Mouse (Mus musculus): Measurements from ENCODE around the gene Fyttd1. TPM values are rescaled to one million over a fixed set of nuclear protein-coding genes. Genes with fewer than 3 reads are reported as not detected.
"Not testable (repeated sequence)": the region's sequence is repeated elsewhere in the genome, so short reads cannot be mapped to it uniquely, and the experiment has no call there.

Fyttd1 gene
- total RNA-seq, 2 experiments from 2014 or later, result 108 to 111 TPM

GRCm38 (mm10) chr16:32875847-32876246 is 1.5 kb upstream of the Fyttd1 start:
- intact Hi-C loops (cut with DNase I; ENCODE audit: low total_unique reads), result loop anchor here (5.0 kb wide), 2 partner anchors 49 to 64 kb away; partner anchors contain the start of gene Smbd1
- DNase-seq, result no peak

GRCm38 (mm10) chr16:32876831-32877230 is 469 bp upstream of the Fyttd1 start:
- intact Hi-C loops (cut with DNase I; ENCODE audit: low total_unique reads), result loop anchor here (5.0 kb wide), 2 partner anchors 50 to 65 kb away; partner anchors contain the start of gene Smbd1
- no peak for DNase-seq

- intact Hi-C loops (cut with DNase I; ENCODE audit: low total_unique reads), result loop anchor here (5.0 kb wide), 2 partner anchors 51 to 66 kb away; partner anchors contain the start of gene Smbd1
Observed at GRCm38 (mm10) chr16:32878157-32878598, 878 bp downstream of the Fyttd1 start.

GRCm38 (mm10) chr16:32878972-32879926 is 1.9 kb downstream of the Fyttd1 start:
- no peak for DNase-seq
- intact Hi-C loops (cut with DNase I; ENCODE audit: low total_unique reads), result loop anchor here (5.0 kb wide), 2 partner anchors 52 to 67 kb away; partner anchors contain the start of gene Smbd1

More at GRCm38 (mm10) chr16:32878157-32878598, 878 bp downstream of the Fyttd1 start:
- DNase-seq, result peak; percentile 12

DNA sequence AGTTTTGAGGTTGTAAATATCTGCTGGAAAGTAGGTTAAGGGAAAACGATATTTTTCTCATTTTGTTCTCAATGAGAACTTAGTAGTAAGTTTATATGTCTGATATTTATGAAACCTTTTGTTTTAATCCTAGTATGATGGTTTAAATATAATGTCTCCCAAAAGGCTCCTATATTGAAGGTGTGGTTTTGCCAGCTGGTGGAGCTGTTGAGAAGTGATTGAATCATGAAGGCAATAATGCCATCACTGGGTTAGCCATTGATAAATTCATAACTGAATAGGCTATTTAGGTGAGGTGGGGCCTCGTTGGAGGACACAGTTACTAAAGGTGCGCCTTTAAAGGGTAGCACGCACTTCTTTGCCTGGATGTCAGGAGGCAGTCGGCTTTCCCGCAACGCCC is 4.2 kb downstream of the Fyttd1 start:
- no peak for DNase-seq
- intact Hi-C loops (cut with DNase I; ENCODE audit: low total_unique reads), result no loop called here

- intact Hi-C loops (cut with DNase I; ENCODE audit: low total_unique reads), result no loop called here
- DNase-seq, result no peak
Observed at GRCm38 (mm10) chr16:32887996-32888395, 10.7 kb downstream of the Fyttd1 start.

- intact Hi-C loops (cut with DNase I; ENCODE audit: low total_unique reads), result no loop called here
- no peak for DNase-seq
Observed at GRCm38 (mm10) chr16:32889881-32890280, 12.6 kb downstream of the Fyttd1 start.

DNA sequence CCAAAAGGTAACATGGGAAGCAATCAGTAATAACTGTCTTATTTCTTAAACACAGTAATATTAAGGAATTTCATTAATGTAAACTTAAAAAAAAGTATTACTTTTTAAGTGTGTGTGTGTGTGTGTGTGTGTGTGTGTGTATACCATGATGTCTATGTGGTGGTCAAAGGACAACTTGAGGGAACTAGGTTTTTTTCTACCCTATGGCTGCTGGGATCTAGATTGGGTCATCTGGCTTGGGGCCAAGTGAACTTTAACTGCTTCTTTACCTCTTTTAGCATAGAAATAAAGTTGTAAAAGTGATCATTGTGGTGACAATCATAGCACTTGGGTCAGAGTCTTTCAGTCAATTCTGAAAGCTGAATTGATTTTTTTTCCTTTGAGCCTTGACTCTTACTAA is 18.8 kb downstream of the Fyttd1 start:
- DNase-seq, result no peak
- intact Hi-C loops (cut with DNase I; ENCODE audit: low total_unique reads), result no loop called here

- DNase-seq, result no peak
- intact Hi-C loops (cut with DNase I; ENCODE audit: low total_unique reads), result no loop called here
Observed at GRCm38 (mm10) chr16:32901360-32902050, 24.2 kb downstream of the Fyttd1 start.

- no peak for DNase-seq
- intact Hi-C loops (cut with DNase I; ENCODE audit: low total_unique reads), result no loop called here
Observed at GRCm38 (mm10) chr16:32902051-32902428, 24.7 kb downstream of the Fyttd1 start.

DNA sequence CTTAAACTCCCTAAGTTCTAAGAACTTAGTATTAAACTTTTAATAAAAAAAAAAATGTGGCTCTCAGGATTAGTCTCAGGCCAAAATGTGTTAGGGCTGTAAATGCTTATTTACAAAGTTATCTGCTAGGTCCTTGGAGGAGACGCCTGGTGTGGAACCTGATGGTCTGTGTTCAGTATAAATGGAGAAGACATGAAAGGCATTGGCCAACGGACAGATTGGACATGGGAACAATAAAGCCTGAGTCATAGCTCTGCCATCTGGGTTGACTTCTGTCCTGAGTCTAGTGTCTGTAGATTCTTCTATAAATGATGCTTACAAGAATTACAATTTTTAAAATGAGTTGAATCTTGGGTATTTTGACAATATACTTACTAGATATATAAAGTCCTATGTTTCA is 28.9 kb downstream of the Fyttd1 start:
- intact Hi-C loops (cut with DNase I; ENCODE audit: low total_unique reads), result no loop called here
- no peak for DNase-seq

GRCm38 (mm10) chr16:32906727-32907126 is 29.4 kb downstream of the Fyttd1 start:
- intact Hi-C loops (cut with DNase I; ENCODE audit: low total_unique reads), result no loop called here
- no peak for DNase-seq

DNA sequence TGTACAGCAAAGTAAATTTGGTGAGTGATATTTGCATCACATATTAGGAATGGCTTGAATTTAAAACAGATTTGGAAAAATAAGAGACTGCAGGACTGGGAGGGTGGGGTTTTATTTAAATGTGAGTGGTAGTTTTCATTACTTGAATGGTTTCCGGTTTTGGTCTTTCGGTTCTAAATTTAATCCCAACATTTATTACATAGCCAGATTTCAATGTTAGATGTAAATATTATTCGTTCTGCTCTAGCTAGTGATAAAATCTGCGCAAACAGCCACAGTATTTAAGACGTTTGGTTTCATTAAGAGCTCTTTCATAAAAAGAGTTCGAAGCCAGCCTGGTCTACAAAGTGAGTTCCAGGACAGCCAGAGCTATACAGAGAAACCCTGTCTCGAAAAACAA is 35.9 kb downstream of the Fyttd1 start:
- DNase-seq, result no peak
- intact Hi-C loops (cut with DNase I; ENCODE audit: low total_unique reads), result no loop called here

DNA sequence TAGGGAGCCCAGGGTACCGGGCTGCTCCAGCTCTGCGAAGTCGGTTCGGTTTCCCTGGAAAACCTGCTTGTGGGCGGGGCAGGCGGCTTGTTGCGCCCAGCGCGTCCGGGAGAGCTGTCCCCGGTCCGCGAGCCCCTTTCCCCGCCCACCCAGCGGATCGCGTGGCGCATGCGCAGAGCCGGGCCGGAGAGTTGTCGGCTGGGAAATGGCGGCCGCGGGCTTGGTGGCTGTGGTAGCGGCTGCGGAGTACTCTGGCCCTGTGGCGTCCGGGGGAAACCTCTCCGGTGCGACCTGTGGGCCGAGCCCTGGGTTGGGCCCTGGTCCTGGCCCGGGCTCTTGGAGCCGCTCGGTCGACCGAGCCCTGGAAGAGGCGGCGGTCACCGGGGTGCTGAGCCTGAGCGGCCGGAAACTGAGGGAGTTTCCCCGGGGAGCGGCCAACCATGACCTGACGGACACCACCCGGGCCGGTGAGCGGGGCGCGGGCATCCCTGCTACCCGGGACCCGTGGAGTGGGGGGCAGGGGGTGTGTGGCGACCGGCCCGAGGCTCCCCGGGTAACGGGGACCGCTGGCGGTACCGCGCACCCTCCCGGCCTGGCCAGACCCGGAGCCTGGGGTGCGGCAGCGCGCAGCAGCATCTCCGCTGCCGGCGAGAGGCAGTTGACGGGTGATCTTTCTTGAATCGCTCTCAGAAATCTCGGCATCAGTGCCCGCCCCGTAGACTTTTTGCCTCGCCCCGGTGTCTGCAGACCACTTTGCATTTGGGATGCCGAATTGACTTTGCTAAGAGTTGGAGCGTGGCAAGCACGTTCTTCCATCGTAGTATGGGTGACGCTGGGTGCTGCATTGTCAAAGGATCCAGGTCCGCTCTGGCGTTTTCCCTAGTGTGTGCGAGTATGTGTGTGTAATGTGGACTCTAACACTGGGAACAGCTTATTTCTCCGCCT is 36.9 kb downstream of the Fyttd1 start, which contains the start of gene Lrch3:
Lrch3 (plus strand) TSS at position 164 of the 945 bp plus-strand sequence.
- intact Hi-C loops (cut with DNase I; ENCODE audit: low total_unique reads), result no loop called here
- DNase-seq, result peak; percentile 98

GRCm38 (mm10) chr16:32915292-32916068 is 38.2 kb downstream of the Fyttd1 start:
- DNase-seq, result no peak
- intact Hi-C loops (cut with DNase I; ENCODE audit: low total_unique reads), result no loop called here

DNA sequence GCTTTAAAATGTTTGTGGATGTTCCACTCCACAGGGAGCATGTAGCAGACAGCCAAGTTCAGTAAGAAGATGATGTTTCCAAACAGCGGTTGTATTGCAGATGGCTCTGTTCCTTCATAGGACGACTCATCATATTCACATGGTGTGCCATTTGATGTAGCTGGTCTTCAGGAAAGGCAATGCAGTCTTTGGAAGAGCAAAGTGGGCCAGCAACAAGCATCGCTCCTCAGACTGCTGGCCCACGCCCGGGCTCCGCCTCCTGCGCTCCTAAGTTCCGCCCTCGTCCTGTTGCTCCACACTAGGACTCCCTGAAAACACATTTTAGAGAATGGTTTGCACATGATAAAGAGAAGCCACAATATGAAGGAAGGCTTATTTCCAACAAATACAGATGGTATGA is 49.3 kb downstream of the Fyttd1 start:
- intact Hi-C loops (cut with DNase I; ENCODE audit: low total_unique reads); DNase-seq: not testable (repeated sequence)

DNA sequence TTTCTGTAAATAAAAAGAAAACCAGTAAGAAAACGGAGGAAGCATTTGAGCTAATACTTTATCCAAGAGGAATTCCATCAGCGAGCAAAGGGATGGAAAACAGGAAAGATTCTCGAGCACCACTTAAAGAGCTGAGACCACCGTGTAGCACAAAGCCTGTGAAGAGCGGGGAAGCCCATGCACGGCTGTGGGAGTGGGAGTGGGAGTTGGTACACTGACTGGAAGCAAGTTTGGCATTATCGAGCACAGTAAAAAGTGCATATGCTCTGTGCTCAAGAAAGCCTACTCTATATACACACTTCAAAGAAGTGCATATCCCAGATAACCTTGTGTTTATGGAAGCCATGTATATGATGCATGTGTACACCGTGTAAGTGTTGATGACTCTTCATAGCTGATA is 49.7 kb downstream of the Fyttd1 start:
- no peak for DNase-seq
- intact Hi-C loops (cut with DNase I; ENCODE audit: low total_unique reads), result no loop called here

GRCm38 (mm10) chr16:32929918-32930317 is 52.6 kb downstream of the Fyttd1 start:
- intact Hi-C loops (cut with DNase I; ENCODE audit: low total_unique reads), result no loop called here
- no peak for DNase-seq

Data from gastrocnemius, postnatal 14 days (tissue).